Mouse (Mus musculus): ENCODE measurements at regions not wholly inside any gene's neighbourhood (a gene's known extent, or its start where the extent isn't known, plus 50 kb on each side); places are given as distances from the start of the nearest gene placed in this dataset.

DNA sequence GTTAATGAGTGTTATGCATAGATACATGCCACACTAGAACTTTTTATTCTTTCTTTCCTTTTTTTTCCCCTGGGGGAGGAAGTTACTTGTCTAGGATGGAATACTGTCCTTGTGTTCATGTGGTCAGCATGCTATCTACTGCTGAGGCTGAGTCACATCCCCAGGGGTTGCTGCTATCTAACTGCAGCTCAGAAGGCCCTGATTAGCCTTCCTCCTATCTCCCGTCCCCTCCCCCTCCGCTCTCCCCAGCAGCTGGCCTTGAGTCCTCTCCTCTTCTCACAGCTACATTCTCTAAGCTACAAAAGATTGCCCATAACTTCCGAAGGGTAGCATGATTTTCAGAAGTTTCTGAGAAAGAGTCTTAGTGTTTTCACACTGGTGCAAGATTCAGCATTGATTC, 168.5 kb downstream of the Fam198b start:
- TF ChIP-seq CTCF (IDR thresholded peaks at IDR 0.05; ENCODE audit: insufficient read depth, low read length) = no peak
- TF ChIP-seq POLR2A (IDR thresholded peaks at IDR 0.05; ENCODE audit: borderline replicate concordance, extremely low read depth, low read depth, low read length) = no peak

Data from lung, adult 2 months (tissue).